Mouse (Mus musculus) limb, embryonic 11.5 days (tissue): Measurements from ENCODE around the gene BC052040. TPM values are rescaled to one million over a fixed set of nuclear protein-coding genes. Genes with fewer than 3 reads are reported as not detected.

ENCODE experiments used
- ATAC-seq: fragments of 200-750 bp; cut with Nextera tagmentation; 2 replicates; pipeline ENCODE4 v1.8.0; 2017; ENCODE audit warnings: low read depth; ENCODE audit not compliant: insufficient number of reproducible peaks, low FRiP score, low TSS enrichment
- DNase-seq: peaks from one replicate; pipeline ENCODE4 v3.0.0-alpha.2; 2015; ENCODE audit warnings: low spot score
- H3K27ac ChIP-seq: fragments of 300-500 bp; sonication (generic); replicated peaks from 2 replicates; pipeline ENCODE4 v1.5.1; 2014; ENCODE audit warnings: low read depth, mild to moderate bottlenecking, low read length
- H3K27me3 ChIP-seq: fragments of 300-500 bp; sonication (generic); 2 replicates; pipeline ENCODE4 v1.6.1; 2014; ENCODE audit warnings: mild to moderate bottlenecking, low read length, mixed read lengths; ENCODE audit not compliant: control insufficient read depth, insufficient read depth
- H3K36me3 ChIP-seq: fragments of 300-500 bp; sonication (generic); 2 replicates; pipeline ENCODE4 v1.6.1; 2014; ENCODE audit warnings: mild to moderate bottlenecking, low read length, moderate library complexity, mixed read lengths; ENCODE audit not compliant: control insufficient read depth, insufficient read depth
- H3K4me1 ChIP-seq: fragments of 300-500 bp; sonication (generic); 2 replicates; pipeline ENCODE4 v1.6.1; 2014; ENCODE audit warnings: low read length, mixed read lengths; ENCODE audit not compliant: control insufficient read depth, insufficient read depth
- H3K4me2 ChIP-seq: fragments of 300-500 bp; sonication (generic); 2 replicates; pipeline ENCODE4 v1.6.1; 2014; ENCODE audit warnings: low read depth, mild to moderate bottlenecking, moderate library complexity; ENCODE audit not compliant: severe bottlenecking
- H3K4me3 ChIP-seq: fragments of 300-500 bp; sonication (generic); 2 replicates; pipeline ENCODE4 v1.5.1; 2014; ENCODE audit warnings: low read depth, low read length
- H3K9ac ChIP-seq: fragments of 300-500 bp; sonication (generic); 2 replicates; pipeline ENCODE4 v1.6.1; 2014; ENCODE audit warnings: mild to moderate bottlenecking, low read length
- H3K9me3 ChIP-seq: fragments of 300-500 bp; sonication (generic); 2 replicates; pipeline ENCODE4 v1.6.1; 2016; ENCODE audit warnings: low read length; ENCODE audit not compliant: control insufficient read depth
- WGBS: fragments of 180-500 bp; shearing (Covaris S2); extraction: QIAGEN DNeasy Blood & Tissue Kit; methylation state at CpG from one replicate; pipeline ENCODE4 v1.1.7; 2014; 5-methylcytosine and 5-hydroxymethylcytosine counted together
- polyA plus RNA-seq: library from polyadenylated mRNA; unstranded; fragments of >200 nt; fragmentation: Nextera tagmentation; extraction: Ambion mirVana; gene quantifications from 2 replicates; pipeline ENCODE4 v1.2.1, GENCODE M21; 2014

Gene BC052040
- polyA plus RNA-seq, 1 experiment from 2014 or later = 13.6 TPM

GRCm38 (mm10) chr2:115769597-115770305, 188.2 kb downstream of the BC052040 start:
- ATAC-seq = no peak
- no peak for DNase-seq
- Histone ChIP-seq H3K4me2 (no peak overlapping the region), H3K36me3 (no peaks in the 10 kb centered on the region), H3K9ac (no peak overlapping the region), H3K4me1 (no peaks in the 10 kb centered on the region), H3K27me3 (no peaks in the 10 kb centered on the region), H3K4me3 (no peak overlapping the region), H3K27ac (no peak overlapping the region), H3K9me3 (no peaks in the 10 kb centered on the region)
- WGBS = 92% methylated on average over 10 of the region's 10 CpGs

- no peaks in the 10 kb centered on the region for H3K9me3 ChIP-seq
- no peak overlapping the region for H3K9ac ChIP-seq
- H3K27ac ChIP-seq = no peak overlapping the region
- H3K4me2 ChIP-seq = no peak overlapping the region
- ATAC-seq (no peak), DNase-seq (no peak)
- H3K4me3 ChIP-seq = no peak overlapping the region
- H3K27me3 ChIP-seq = no peaks in the 10 kb centered on the region
- peaks cover 10% of the 10 kb centered on the region; the same call in 1 of the 2 replicates for H3K4me1 ChIP-seq
- 100% methylated on average over 1 of the region's 1 CpGs for WGBS
- no peaks in the 10 kb centered on the region for H3K36me3 ChIP-seq
These were observed 191.2 kb downstream of the BC052040 start for GRCm38 (mm10) chr2:115772709-115773108.

GRCm38 (mm10) chr2:115774153-115774908, 192.8 kb downstream of the BC052040 start:
- DNase-seq (no peak), ATAC-seq (no peak)
- H3K27ac ChIP-seq = no peak overlapping the region
- H3K27me3 ChIP-seq = no peaks in the 10 kb centered on the region
- no peak overlapping the region for H3K9ac ChIP-seq
- no peaks in the 10 kb centered on the region for H3K36me3 ChIP-seq
- WGBS = 72% methylated on average over 5 of the region's 5 CpGs
- H3K4me2 ChIP-seq = no peak overlapping the region
- no peak overlapping the region for H3K4me3 ChIP-seq
- H3K9me3 ChIP-seq = no peaks in the 10 kb centered on the region
- H3K4me1 ChIP-seq = peaks cover 10% of the 10 kb centered on the region; the same call in 1 of the 2 replicates

GRCm38 (mm10) chr2:115775488-115776217, 194.1 kb downstream of the BC052040 start:
- no peaks in the 10 kb centered on the region for H3K36me3 ChIP-seq
- no peak overlapping the region for H3K9ac ChIP-seq
- H3K4me3 ChIP-seq = no peak overlapping the region
- no peaks in the 10 kb centered on the region for H3K27me3 ChIP-seq
- ATAC-seq (no peak), DNase-seq (no peak)
- H3K4me2 ChIP-seq = no peak overlapping the region
- no peaks in the 10 kb centered on the region for H3K9me3 ChIP-seq
- peaks cover 10% of the 10 kb centered on the region; the same call in 1 of the 2 replicates for H3K4me1 ChIP-seq
- WGBS = 37% methylated on average over 8 of the region's 8 CpGs
- no peak overlapping the region for H3K27ac ChIP-seq

- no peak overlapping the region for H3K27ac ChIP-seq
- 61% methylated on average over 17 of the region's 17 CpGs for WGBS
- no peaks in the 10 kb centered on the region for H3K36me3 ChIP-seq
- ATAC-seq (no peak; the same call in 1 of the 2 replicates), DNase-seq (no peak)
- no peaks in the 10 kb centered on the region for H3K27me3 ChIP-seq
- H3K9ac ChIP-seq = no peak overlapping the region
- H3K4me3 ChIP-seq = no peak overlapping the region
- no peaks in the 10 kb centered on the region for H3K9me3 ChIP-seq
- peaks cover 10% of the 10 kb centered on the region; the same call in 1 of the 2 replicates for H3K4me1 ChIP-seq
- no peak overlapping the region for H3K4me2 ChIP-seq
These were observed 195.7 kb downstream of the BC052040 start for GRCm38 (mm10) chr2:115776924-115777860.

GRCm38 (mm10) chr2:115780546-115781011, 199.1 kb downstream of the BC052040 start:
- DNase-seq (no peak), ATAC-seq (no peak)
- Histone ChIP-seq H3K9me3 (no peaks in the 10 kb centered on the region), H3K27me3 (no peaks in the 10 kb centered on the region), H3K4me2 (no peak overlapping the region), H3K4me3 (no peak overlapping the region), H3K36me3 (no peaks in the 10 kb centered on the region), H3K27ac (no peak overlapping the region), H3K9ac (no peak overlapping the region), H3K4me1 (peaks cover 10% of the 10 kb centered on the region; the same call in 1 of the 2 replicates)
- WGBS = 92% methylated on average over 5 of the region's 5 CpGs

GRCm38 (mm10) chr2:115785687-115786086, 204.2 kb downstream of the BC052040 start:
- Histone ChIP-seq H3K4me2 (no peak overlapping the region), H3K36me3 (no peaks in the 10 kb centered on the region), H3K4me3 (no peak overlapping the region), H3K9me3 (no peaks in the 10 kb centered on the region), H3K27me3 (no peaks in the 10 kb centered on the region), H3K27ac (no peak overlapping the region), H3K9ac (no peak overlapping the region), H3K4me1 (no peaks in the 10 kb centered on the region)
- ATAC-seq (no peak), DNase-seq (peak; percentile 19)
- 41% methylated on average over 6 of the region's 6 CpGs for WGBS
